Mouse (Mus musculus) megakaryocyte-erythroid progenitor cell, adult 5-6 weeks (primary cell): ENCODE data around the gene Kcnh4. TPM values are rescaled to one million over a fixed set of nuclear protein-coding genes. Genes with fewer than 3 reads are reported as not detected.
A peak's percentile ranks its signal among the peaks of the same experiment; 100 is the strongest.

Experiments
- ATAC-seq: replicated peaks from 2 replicates; pipeline ENCODE4 v1.8.0; 2016; ENCODE audit warnings: mild to moderate bottlenecking, inconsistent platforms; ENCODE audit not compliant: severe bottlenecking, poor library complexity, low FRiP score, low TSS enrichment
- total RNA-seq, 2 experiments: library from RNA; stranded (forward) in 1 of 2; stranded (reverse) in 1 of 2; fragments of 200-1000, 215-1000 nt in 1 of 2; fragments of >200 nt in 1 of 2; fragmentation: Nextera tagmentation in 1 of 2; gene quantifications; 2 replicates each; pipeline ENCODE4 v1.2.3; 2014 to 2017

Kcnh4 gene
- total RNA-seq, 2 experiments from 2014 or later = not detected

- no peak for ATAC-seq
Observed at GRCm38 (mm10) chr11:100769980-100770379, 10.2 kb upstream of the Kcnh4 start.

DNA sequence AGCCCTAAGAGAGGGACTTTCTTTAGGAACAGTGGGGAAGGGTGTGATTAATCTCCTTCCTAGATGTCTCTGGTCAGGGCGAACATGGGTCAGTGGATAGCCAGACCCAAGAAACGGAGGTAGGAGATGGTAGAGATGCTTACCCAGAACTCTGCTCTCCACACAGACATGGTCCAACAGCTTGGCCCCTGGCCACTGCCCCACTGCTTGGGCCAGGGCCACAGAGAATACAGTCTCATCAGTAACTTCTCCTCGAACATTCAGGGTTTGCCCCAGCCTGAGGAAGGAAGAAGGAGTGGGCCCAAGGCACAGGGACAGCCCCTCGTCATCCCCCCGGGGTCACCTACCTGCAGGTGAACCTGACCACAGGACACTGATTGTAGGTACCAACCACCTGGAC lies 8.1 kb upstream of the Kcnh4 start:
- no peak for ATAC-seq

DNA sequence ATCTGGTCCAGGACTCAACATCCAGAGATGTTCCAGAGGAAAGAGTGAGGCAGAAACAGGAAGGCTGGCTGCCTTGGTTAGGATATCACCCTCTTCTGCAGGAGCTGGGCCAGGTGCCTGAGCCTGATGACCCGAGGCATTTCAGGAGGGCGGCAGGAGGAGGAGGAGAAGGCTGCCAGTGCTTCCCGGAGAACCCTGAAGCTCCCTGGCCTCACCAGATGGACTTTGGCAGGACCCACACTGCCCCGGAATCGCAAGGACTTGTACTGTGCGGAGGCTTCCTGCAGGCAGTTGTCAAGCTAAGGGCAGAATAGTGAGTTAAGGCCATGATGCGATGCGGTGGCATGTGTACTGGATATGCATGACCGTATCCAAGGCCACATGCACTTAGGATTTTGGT lies 7.0 kb upstream of the Kcnh4 start:
- no peak for ATAC-seq

GRCm38 (mm10) chr11:100762831-100763230 lies 3.1 kb upstream of the Kcnh4 start, which contains the start of gene Hcrt:
Gene Hcrt (minus strand): TSS chr11:100762931.
- no peak for ATAC-seq

- peak; percentile 78 for ATAC-seq
Observed at GRCm38 (mm10) chr11:100761547-100762045, 1.9 kb upstream of the Kcnh4 start.

DNA sequence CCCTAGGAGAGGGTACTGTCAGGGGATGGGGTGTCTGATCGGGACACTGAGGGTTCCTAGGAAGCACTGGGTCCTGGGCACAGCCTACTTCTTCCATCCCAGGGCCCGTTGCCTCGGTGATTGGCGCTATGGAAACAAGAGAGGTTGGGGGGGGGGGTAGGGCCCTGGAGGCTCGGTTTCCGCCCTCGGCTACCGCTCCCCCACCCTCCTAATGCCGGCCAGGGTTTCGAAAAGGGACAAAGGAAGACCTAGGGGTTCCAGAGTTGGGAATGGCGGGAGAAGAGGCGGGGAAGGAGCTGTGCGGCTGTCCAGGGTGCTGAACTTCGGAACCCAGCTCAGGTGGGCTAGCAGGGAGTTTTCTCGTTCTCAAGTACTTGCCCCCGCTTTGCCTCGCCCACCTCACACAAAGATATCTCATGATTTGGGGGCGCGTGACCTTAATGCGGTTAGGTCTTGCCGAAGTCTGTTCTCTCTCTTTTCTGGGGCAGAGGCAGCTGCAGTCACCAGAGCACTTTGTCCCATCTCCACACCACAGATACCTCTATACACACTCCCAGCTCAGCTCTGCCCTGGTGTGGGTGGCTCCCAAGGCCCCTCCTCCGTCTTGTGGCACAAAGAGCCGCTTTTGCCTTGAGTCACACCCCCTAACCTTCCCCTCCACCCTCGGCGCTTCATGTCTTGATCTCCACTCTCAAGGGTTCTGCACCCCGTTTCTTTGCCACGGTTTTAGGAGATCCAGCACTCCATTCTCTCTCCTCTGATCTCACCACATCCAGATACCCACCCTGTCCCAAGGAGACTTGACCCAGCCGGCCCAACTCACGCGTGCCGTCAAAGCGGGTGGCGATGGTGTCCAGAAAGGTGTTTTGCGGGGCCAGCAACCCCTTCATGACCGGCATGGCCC lies 783 bp downstream of the Kcnh4 start:
- 0 out of 2 replicates have a peak, but pooled peaks have one; percentile 20 for ATAC-seq

DNA sequence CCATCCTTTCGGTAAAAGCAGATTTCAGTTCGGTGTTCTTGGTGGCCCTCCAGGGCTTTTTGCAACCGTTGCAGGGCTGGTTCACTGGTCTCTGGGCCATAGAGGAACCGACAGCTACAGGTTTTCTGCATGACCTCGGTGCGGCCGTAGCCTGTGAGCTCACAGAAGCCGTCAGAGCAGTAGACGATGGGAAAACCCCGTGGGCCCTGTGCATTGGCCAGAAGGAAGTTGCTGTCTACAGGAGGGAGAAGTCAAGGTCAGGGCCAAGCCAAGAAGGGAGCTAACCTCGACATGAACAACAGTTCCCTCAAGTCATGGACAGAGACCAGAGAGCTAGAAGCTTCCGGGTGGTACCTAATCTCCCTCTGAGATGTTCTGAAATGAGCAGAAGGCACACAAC lies 2.2 kb downstream of the Kcnh4 start:
- ATAC-seq = no peak

DNA sequence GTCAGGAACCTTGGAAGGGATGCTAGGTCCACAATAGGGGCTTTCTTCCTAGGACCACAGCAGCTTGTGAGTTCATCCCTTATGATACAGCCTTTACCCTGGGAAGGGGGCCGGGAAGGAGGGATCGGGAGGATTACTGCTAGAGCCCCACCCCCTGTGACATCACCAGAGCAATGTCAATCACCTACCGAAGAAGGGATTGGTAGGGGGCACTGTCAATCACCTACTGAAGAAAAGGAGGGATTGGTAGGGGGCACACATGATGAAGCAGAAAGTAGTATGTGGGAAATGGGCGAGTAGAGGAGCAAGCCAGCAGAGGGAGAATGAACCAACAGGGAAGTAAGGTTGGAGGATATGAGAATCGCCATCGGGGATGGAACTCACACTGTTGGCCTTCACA lies 3.3 kb downstream of the Kcnh4 start:
- ATAC-seq = no peak

- no peak for ATAC-seq
Observed at GRCm38 (mm10) chr11:100754693-100755057, 5.1 kb downstream of the Kcnh4 start.

DNA sequence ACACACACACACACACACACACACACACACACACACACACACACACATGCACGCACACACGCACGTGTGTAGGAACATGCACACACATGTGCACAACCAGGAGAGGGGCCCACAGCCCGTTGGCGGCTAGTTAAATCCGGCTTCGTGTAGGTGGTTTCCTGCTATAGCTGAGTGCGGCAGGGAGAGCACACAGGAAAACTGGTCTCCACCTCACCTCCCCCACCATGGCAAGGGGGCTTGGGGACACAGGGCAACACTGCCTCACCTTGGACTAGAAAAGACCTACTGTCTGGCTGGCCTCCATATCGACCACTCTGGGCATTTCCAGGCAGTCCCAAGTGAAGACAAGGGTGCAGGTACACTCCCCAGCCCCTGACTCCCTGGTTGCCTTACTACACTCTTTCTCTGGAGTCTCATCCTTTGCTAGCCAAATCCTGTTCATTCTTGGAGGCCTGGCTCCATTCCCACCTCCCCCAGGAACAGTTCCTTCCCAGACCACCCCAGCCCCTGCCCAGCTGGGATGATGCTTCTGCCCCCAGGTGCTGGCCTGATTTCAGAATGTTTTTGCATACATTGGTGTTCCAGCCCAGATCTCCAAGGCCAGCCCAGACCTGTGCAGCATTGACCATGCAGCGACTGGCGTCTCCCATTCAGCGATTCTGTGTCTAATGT lies 5.6 kb downstream of the Kcnh4 start:
- no peak for ATAC-seq

- ATAC-seq = no peak
Observed at GRCm38 (mm10) chr11:100752294-100752693, 7.4 kb downstream of the Kcnh4 start.

DNA sequence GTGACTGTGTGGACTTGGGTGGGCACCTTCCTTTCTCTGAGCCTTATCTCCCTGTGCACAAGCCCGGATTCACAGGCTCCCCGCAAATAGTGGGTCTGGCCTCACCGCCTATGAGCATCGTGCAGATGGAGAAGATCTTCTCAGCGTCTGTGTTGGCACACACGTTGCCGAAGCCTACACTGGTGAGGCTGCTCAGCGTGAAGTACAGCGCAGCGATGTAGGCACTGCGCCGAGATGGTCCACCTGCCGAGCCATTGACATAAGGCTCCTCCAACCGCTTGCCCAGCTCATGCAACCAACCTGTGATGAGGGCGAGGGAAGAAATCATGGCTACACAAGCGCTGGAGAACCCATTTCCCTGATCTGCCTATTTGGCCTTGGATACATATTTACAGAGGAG lies 9.6 kb downstream of the Kcnh4 start:
- ATAC-seq = no peak

- no peak for ATAC-seq
Observed at GRCm38 (mm10) chr11:100749469-100749868, 10.3 kb downstream of the Kcnh4 start.

DNA sequence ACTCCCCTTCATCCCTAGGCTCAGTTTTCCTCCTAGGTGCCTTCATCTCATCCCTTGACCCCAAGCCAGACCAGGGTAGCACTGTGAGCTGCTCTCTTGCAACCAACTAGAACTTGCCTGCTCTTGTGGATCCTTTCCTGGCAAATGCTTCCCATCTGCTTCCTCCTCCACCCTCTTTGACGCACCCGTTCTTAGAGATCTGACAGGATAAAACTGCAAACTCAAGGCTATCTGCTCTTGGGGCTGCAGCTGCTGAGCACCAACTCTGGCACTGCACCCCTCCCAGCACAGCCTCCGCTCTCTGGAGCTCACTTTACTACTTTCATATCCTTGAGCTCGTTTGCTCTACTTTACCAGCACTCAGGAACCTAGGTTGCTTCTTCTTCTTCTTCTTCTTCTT lies 11.1 kb downstream of the Kcnh4 start:
- no peak for ATAC-seq

- ATAC-seq = no peak
Observed at GRCm38 (mm10) chr11:100747114-100747513, 12.6 kb downstream of the Kcnh4 start.

GRCm38 (mm10) chr11:100746546-100746945 lies 13.2 kb downstream of the Kcnh4 start:
- no peak for ATAC-seq

DNA sequence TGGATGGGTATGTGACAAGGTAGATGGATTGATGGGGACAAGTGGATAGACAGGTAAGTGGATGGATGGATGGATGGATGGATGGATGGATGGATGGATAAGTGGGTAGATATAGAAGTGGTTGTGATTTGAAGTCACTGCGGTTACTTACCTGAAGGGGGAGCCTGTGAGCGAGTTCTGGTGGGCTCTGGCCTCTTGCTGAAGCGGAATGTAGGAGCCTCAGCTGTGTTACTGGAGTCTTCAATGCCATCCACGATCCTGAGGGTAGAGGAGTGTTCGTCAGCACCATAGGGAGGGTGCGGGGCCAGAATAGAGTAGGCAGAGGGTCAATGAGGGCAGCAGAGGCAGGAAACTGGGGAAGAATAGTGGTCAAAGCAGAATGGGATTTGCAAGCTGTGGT lies 14.7 kb downstream of the Kcnh4 start:
- peak; percentile 69 for ATAC-seq

GRCm38 (mm10) chr11:100741348-100741747 lies 18.4 kb downstream of the Kcnh4 start:
- no peak for ATAC-seq

- no peak for ATAC-seq
Observed at GRCm38 (mm10) chr11:100738749-100739148, 21.0 kb downstream of the Kcnh4 start.

DNA sequence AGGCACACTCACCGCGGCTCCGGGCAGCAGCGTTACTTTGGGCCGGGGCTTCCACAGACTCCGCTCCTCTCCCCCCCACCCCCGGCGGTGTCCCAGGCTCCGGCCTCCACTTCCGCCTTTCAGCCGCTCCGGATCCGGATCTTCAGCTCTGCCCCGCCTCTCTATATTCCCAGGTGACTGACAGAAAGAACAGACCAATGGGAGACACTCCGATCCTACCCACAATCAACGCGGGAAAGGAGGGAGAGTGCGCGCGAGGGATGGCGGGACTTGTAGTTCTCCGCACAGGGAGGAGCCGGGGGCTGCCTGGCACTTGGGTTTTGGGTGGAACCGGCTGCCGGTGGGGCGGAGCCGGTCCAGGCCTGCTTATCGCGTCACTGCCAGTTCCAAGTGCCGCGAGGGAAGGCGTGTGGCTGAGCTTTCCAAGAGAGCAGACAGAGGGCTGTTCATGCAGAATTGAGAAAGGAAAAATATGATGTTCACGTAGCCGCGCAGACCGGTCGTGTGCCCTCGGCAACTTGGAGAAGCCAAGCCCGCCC lies 21.6 kb downstream of the Kcnh4 start, which contains the start of gene Rab5c:
Gene Rab5c (minus strand): TSS at position 150 of the 539 bp plus-strand sequence.
- ATAC-seq = peak; percentile 97
